Mouse (Mus musculus) spleen, adult 2 months (tissue): Measurements from ENCODE around the gene Lao1. TPM values are rescaled to one million over a fixed set of nuclear protein-coding genes. Genes with fewer than 3 reads are reported as not detected.
A peak's percentile ranks its signal among the peaks of the same experiment; 100 is the strongest.

ENCODE experiments used
- DNase-seq, 2 experiments: peaks; one replicate each; pipeline versions ENCODE4 v3.0.0 to v3.0.0-alpha.2; 2012 to 2021; ENCODE audit warnings: low spot score in 2 of 2, low read depth in 1 of 2
- H3K27ac ChIP-seq: fragments of 200-500 bp; 2 replicates; pipeline ENCODE4 v1.5.1; 2012; ENCODE audit warnings: low read length, inconsistent platforms; ENCODE audit not compliant: insufficient read depth
- H3K27me3 ChIP-seq: fragments of 200-500 bp; 2 replicates; pipeline ENCODE4 v1.6.1; 2012; ENCODE audit warnings: mild to moderate bottlenecking, moderate library complexity, low read length, inconsistent platforms; ENCODE audit not compliant: control insufficient read depth, insufficient read depth
- H3K36me3 ChIP-seq: fragments of 200-500 bp; 2 replicates; pipeline ENCODE4 v1.6.1; 2012; ENCODE audit warnings: mild to moderate bottlenecking, low read length, inconsistent platforms; ENCODE audit not compliant: control insufficient read depth, insufficient read depth
- H3K4me1 ChIP-seq: fragments of 200-500 bp; 2 replicates; pipeline ENCODE4 v1.6.1; 2011; ENCODE audit warnings: inconsistent platforms; ENCODE audit not compliant: control insufficient read depth, insufficient read depth, insufficient read length
- H3K4me3 ChIP-seq: fragments of 200-500 bp; 2 replicates; pipeline ENCODE4 v1.5.1; 2011; ENCODE audit warnings: mild to moderate bottlenecking, inconsistent platforms; ENCODE audit not compliant: insufficient read depth, insufficient read length; ENCODE audit errors: extremely low read depth
- CTCF ChIP-seq: fragments of 200-500 bp; IDR thresholded peaks from 2 replicates; pipeline ENCODE4 v1.5.1; 2011; ENCODE audit warnings: mild to moderate bottlenecking, inconsistent platforms; ENCODE audit not compliant: insufficient read depth, insufficient read length, insufficient replicate concordance; ENCODE audit errors: extremely low read depth
- POLR2A ChIP-seq: fragments of 200-500 bp; IDR thresholded peaks from 2 replicates; pipeline ENCODE4 v1.6.1; 2011; ENCODE audit warnings: low read depth, low read length, inconsistent platforms
- WGBS: fragments of 180-500 bp; shearing (Covaris S2); methylation state at CpG from one replicate; pipeline ENCODE4 v1.1.7; 2018; 5-methylcytosine and 5-hydroxymethylcytosine counted together
- polyA plus RNA-seq: library from polyadenylated mRNA; depleted of rRNA; stranded (reverse); fragments of >200 nt; gene quantifications from 2 replicates; pipeline ENCODE4 v1.2.3, GENCODE M21; 2012

Lao1 gene
- polyA plus RNA-seq, 1 experiment: not detected

- TF ChIP-seq POLR2A (no peak), CTCF (peak; percentile 41; the same call in 1 of the 2 replicates)
Measured at GRCm38 (mm10) chr4:118988535-118988934, 27.2 kb downstream of the Lao1 start.

GRCm38 (mm10) chr4:118989331-118989730 is 28.0 kb downstream of the Lao1 start:
- Histone ChIP-seq H3K4me3 (no peak overlapping the region), H3K27ac (no peak overlapping the region), H3K4me1 (no peaks in the 10 kb centered on the region), H3K36me3 (no peaks in the 10 kb centered on the region), H3K27me3 (no peaks in the 10 kb centered on the region)
- no peak for DNase-seq
- no peak for TF ChIP-seq POLR2A
- no peak for TF ChIP-seq CTCF
- 37% methylated on average over 12 of the region's 12 CpGs for WGBS

More at GRCm38 (mm10) chr4:118988535-118988934, 27.2 kb downstream of the Lao1 start:
- no peak overlapping the region for H3K27ac ChIP-seq
- no peaks in the 10 kb centered on the region for H3K27me3 ChIP-seq
- H3K4me3 ChIP-seq: no peak overlapping the region
- no peaks in the 10 kb centered on the region for H3K4me1 ChIP-seq
- H3K36me3 ChIP-seq: no peaks in the 10 kb centered on the region
- WGBS: 8% methylated on average over 3 of the region's 3 CpGs
- DNase-seq: no peak

- no peaks in the 10 kb centered on the region for H3K27me3 ChIP-seq
- no peak overlapping the region for H3K4me3 ChIP-seq
- H3K36me3 ChIP-seq: no peaks in the 10 kb centered on the region
- H3K4me1 ChIP-seq: peaks cover 3% of the 10 kb centered on the region; the same call in 1 of the 2 replicates
- 36% methylated on average over 4 of the region's 4 CpGs for WGBS
- DNase-seq: peak in 1 of 2 experiments; percentile 43
- no peak overlapping the region for H3K27ac ChIP-seq
- TF ChIP-seq POLR2A: no peak
- peak; percentile 29; the same call in 1 of the 2 replicates for TF ChIP-seq CTCF
Measured at GRCm38 (mm10) chr4:118991797-118992196, 30.4 kb downstream of the Lao1 start.

- Histone ChIP-seq H3K27me3 (no peaks in the 10 kb centered on the region), H3K4me1 (peaks cover 24% of the 10 kb centered on the region; the same call in 1 of the 2 replicates), H3K4me3 (no peak overlapping the region), H3K36me3 (no peaks in the 10 kb centered on the region), H3K27ac (no peak overlapping the region)
- TF ChIP-seq CTCF: no peak
- TF ChIP-seq POLR2A: no peak
- no peak for DNase-seq
- 87% methylated on average over 14 of the region's 14 CpGs for WGBS
Measured at GRCm38 (mm10) chr4:118997127-118997542, 35.8 kb downstream of the Lao1 start.

- no peak overlapping the region for H3K4me3 ChIP-seq
- WGBS: 4% methylated on average over 19 of the region's 19 CpGs
- peak; percentile 81 to 86 for DNase-seq
- no peaks in the 10 kb centered on the region for H3K36me3 ChIP-seq
- peak; percentile 31; the same call in 1 of the 2 replicates for TF ChIP-seq POLR2A
- no peak for TF ChIP-seq CTCF
- H3K27ac ChIP-seq: peak overlapping the region; percentile 89
- H3K27me3 ChIP-seq: no peaks in the 10 kb centered on the region
- H3K4me1 ChIP-seq: peaks cover 33% of the 10 kb centered on the region; the same call in 1 of the 2 replicates
Measured at GRCm38 (mm10) chr4:118999691-119000486, 38.5 kb downstream of the Lao1 start.

- Histone ChIP-seq H3K27ac (no peak overlapping the region), H3K36me3 (no peaks in the 10 kb centered on the region), H3K4me3 (no peak overlapping the region), H3K4me1 (peaks cover 30% of the 10 kb centered on the region; the same call in 1 of the 2 replicates), H3K27me3 (no peaks in the 10 kb centered on the region)
- TF ChIP-seq CTCF (no peak), POLR2A (no peak)
- WGBS: 80% methylated on average over 10 of the region's 10 CpGs
- DNase-seq: no peak
Measured at GRCm38 (mm10) chr4:119001696-119002095, 40.3 kb downstream of the Lao1 start.

- WGBS: 6% methylated on average over 3 of the region's 3 CpGs
- no peaks in the 10 kb centered on the region for H3K27me3 ChIP-seq
- H3K4me1 ChIP-seq: peaks cover 27% of the 10 kb centered on the region; the same call in 1 of the 2 replicates
- peak overlapping the region; percentile 2; the same call in 1 of the 2 replicates for H3K27ac ChIP-seq
- H3K4me3 ChIP-seq: no peak overlapping the region
- H3K36me3 ChIP-seq: no peaks in the 10 kb centered on the region
- TF ChIP-seq POLR2A (no peak), CTCF (no peak)
- DNase-seq: no peak
Measured at GRCm38 (mm10) chr4:119002512-119002911, 41.1 kb downstream of the Lao1 start.
